Mouse (Mus musculus) left cerebral cortex, adult 8-10 months (tissue): ENCODE data around the gene Cd300c. TPM values are rescaled to one million over a fixed set of nuclear protein-coding genes. Genes with fewer than 3 reads are reported as not detected.

Source experiments
- total RNA-seq, 4 experiments: library from RNA; stranded (reverse); gene quantifications; 2 replicates each; pipeline ENCODE4 v1.2.4; 2022

Gene Cd300c
- total RNA-seq, 4 experiments from 2014 or later = not detected

Other genes with a start within 250 kb of the Cd300c start
- gene Dnaic2, start 241.7 kb downstream of the Cd300c start, total RNA-seq = 1 to 10 TPM; 1.7 to 3.0 (median 2.5) TPM
- gene Kif19a, start 203.8 kb downstream of the Cd300c start, total RNA-seq = 1 to 10 TPM; 2.4 to 3.4 (median 3.1) TPM
- 10 to 100 TPM; 21.5 to 28.4 (median 23.1) TPM for gene Btbd17, start 173.2 kb downstream of the Cd300c start, total RNA-seq
- not detected for gene Gpr142, start 170.2 kb downstream of the Cd300c start, total RNA-seq
- gene Gprc5c, start 118.0 kb downstream of the Cd300c start, total RNA-seq = 1 to 10 TPM; 4.6 to 5.6 (median 5.4) TPM
- under 1 TPM; 0.40 to 0.87 (median 0.73) TPM for gene Cd300a, start 79.1 kb downstream of the Cd300c start, total RNA-seq
- not detected for gene Cd300lb, start 34.8 kb downstream of the Cd300c start, total RNA-seq
- gene Cd300ld, start 20.8 kb upstream of the Cd300c start, total RNA-seq = under 1 TPM in 2 of 4 experiments, not detected in 2; 0.21 to 0.46 TPM
- gene Cd300c2, start 32.7 kb upstream of the Cd300c start, total RNA-seq = 10 to 100 TPM in 2 of 4 experiments, 1 to 10 TPM in 2; 3.7 to 15.1 (median 8.1) TPM
- not detected for gene Cd300ld2, start 47.0 kb upstream of the Cd300c start, total RNA-seq
- gene Cd300ld4, start 57.9 kb upstream of the Cd300c start, total RNA-seq = 1 to 10 TPM in 2 of 4 experiments, under 1 TPM in 1, not detected in 1; 0.46 to 1.6 (median 1.1) TPM
- 1 to 10 TPM; 1.1 to 2.3 (median 1.2) TPM for gene Cd300ld5, start 68.6 kb upstream of the Cd300c start, total RNA-seq
- 1 to 10 TPM in 2 of 4 experiments, not detected in 2; 1.3 to 2.8 TPM for gene Cd300ld3, start 79.3 kb upstream of the Cd300c start, total RNA-seq
- under 1 TPM; 0.16 to 0.74 (median 0.44) TPM for gene Cd300e, start 93.0 kb upstream of the Cd300c start, total RNA-seq
- gene Rab37, start 122.3 kb upstream of the Cd300c start, total RNA-seq = 1 to 10 TPM; 3.3 to 6.1 (median 4.8) TPM
- gene Cd300lf, start 164.8 kb upstream of the Cd300c start, total RNA-seq = 1 to 10 TPM in 2 of 4 experiments, under 1 TPM in 2; 0.30 to 2.6 (median 0.83) TPM
- gene Slc9a3r1, start 194.2 kb upstream of the Cd300c start, total RNA-seq = 10 to 100 TPM; 63.4 to 73.8 (median 67.8) TPM
- gene Tmem104, start 218.3 kb upstream of the Cd300c start, total RNA-seq = 10 to 100 TPM; 14.0 to 24.5 (median 16.9) TPM
- 10 to 100 TPM; 27.0 to 33.4 (median 29.6) TPM for gene Nat9, start 218.7 kb upstream of the Cd300c start, total RNA-seq